Comparison of ENCODE assay signal across 27 mouse cellular contexts in the genomic region with DNA sequence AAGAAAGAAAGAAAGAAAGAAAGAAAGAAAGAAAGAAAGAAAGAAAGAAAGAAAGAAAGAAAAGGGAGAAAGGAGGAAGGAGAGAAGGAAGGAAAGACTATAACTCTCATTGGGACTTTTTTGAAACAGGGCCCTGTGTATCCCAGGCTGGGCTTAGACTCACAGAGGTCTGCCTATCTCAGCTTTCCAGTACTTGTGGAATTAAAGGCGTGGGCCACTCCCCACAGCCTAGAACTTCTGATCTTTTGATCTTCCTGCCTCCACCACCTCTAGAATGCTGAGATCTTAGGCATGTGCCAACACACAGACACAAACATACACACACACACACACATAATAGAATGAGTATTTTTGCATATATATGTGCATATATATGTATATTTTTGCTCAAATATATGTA. TPM values are rescaled to one million over a fixed set of nuclear protein-coding genes. Genes with fewer than 3 reads are reported as not detected.
DNase-seq lines count a peak whose midpoint lies in the region; ATAC-seq lines count a peak whose summit lies in the region.
"Had no signal": no experiment of that assay in that cellular context is flagged by ENCODE, and none has a peak within 500 bp of the region (broad histone marks: within the 10 kb centered on the region; RNA-seq: fewer than 3 reads in every experiment).

No protein-coding gene starts in this region.

- H3K9me3 ChIP-seq in heart, embryonic 10.5 days: no peaks in the 10 kb centered on the region
- no peaks in the 10 kb centered on the region for H3K9me3 ChIP-seq in liver, embryonic 12.5 days (replicated peaks)
- no peaks in the 10 kb centered on the region for H3K9me3 ChIP-seq in liver, embryonic 15.5 days (replicated peaks)
- H3K9me3 ChIP-seq: embryonic facial prominence, embryonic 12.5 days; embryonic facial prominence, embryonic 15.5 days; G1E had no signal

- H3K4me1 ChIP-seq in heart, embryonic 10.5 days: peaks cover 21% of the 10 kb centered on the region
- H3K4me1 ChIP-seq in liver, embryonic 12.5 days: peaks cover 63% of the 10 kb centered on the region
- H3K4me1 ChIP-seq in liver, embryonic 15.5 days (replicated peaks): peaks cover 65% of the 10 kb centered on the region

- H3K4me2 ChIP-seq in liver, embryonic 12.5 days: no peak overlapping the region
- H3K4me2 ChIP-seq in liver, embryonic 15.5 days: no peak overlapping the region; the same call in 1 of the 2 replicates
- H3K4me2 ChIP-seq: embryonic facial prominence, embryonic 12.5 days; embryonic facial prominence, embryonic 15.5 days; heart, embryonic 11.5 days had no signal

- WGBS in heart, embryonic 10.5 days: 83% methylated on average over 1 of the region's 1 CpGs
- WGBS in liver, embryonic 12.5 days (ENCODE audit: insufficient replicate concordance): 33% methylated on average over 1 of the region's 1 CpGs
- 53% methylated on average over 1 of the region's 1 CpGs for WGBS in liver, embryonic 15.5 days (ENCODE audit: insufficient replicate concordance)

- H3K27me3 ChIP-seq in heart, embryonic 10.5 days (ENCODE audit: insufficient read depth, poor library complexity, severe bottlenecking): no peaks in the 10 kb centered on the region
- 0 out of 2 replicates have a peak, but pooled peaks cover 3% of the 10 kb centered on the region for H3K27me3 ChIP-seq in liver, embryonic 12.5 days (replicated peaks)
- no peaks in the 10 kb centered on the region for H3K27me3 ChIP-seq in liver, embryonic 15.5 days
- H3K27me3 ChIP-seq: CH12.LX; embryonic facial prominence, embryonic 12.5 days; embryonic facial prominence, embryonic 15.5 days; Patski had no signal

- no peak overlapping the region for H3K27ac ChIP-seq in heart, embryonic 10.5 days
- no peak overlapping the region for H3K27ac ChIP-seq in liver, embryonic 12.5 days
- no peak overlapping the region for H3K27ac ChIP-seq in liver, embryonic 15.5 days (replicated peaks)
- H3K27ac ChIP-seq: gastrocnemius, adult 2 months; heart, adult 2 months; hindbrain, postnatal 0 days had no signal

- ATAC-seq in liver, embryonic 12.5 days: peak; percentile 59
- ATAC-seq in liver, embryonic 15.5 days (ENCODE audit: insufficient read depth): 0 out of 2 replicates have a peak, but pooled peaks have one; percentile 14
- ATAC-seq: forebrain, embryonic 14.5 days; forebrain, postnatal 0 days; hindbrain, postnatal 0 days; inflammation-experienced regulatory T-cells, adult 6 months; Patski had no signal

- DNase-seq in heart, embryonic 10.5 days (ENCODE audit: low spot score): peak; percentile 36
- no peak for DNase-seq in heart, postnatal 36 days
- DNase-seq in left cerebral cortex, postnatal 4 days: no peak
- DNase-seq in gastrocnemius, postnatal 4 days (ENCODE audit: low spot score in 2 of 2): no peak
- DNase-seq: adrenal gland, postnatal 10 days; adrenal gland, postnatal 36 days; B cell, adult 2 months; cerebellum, adult 2 months; cerebellum, adult 9-11 months; cerebellum, postnatal 25 days; forebrain, postnatal 0 days; gastrocnemius, adult 2 months; gastrocnemius, postnatal 14 days; heart, postnatal 4 days had no signal

- H3K4me3 ChIP-seq in heart, embryonic 10.5 days: no peak overlapping the region
- H3K4me3 ChIP-seq in liver, embryonic 12.5 days: no peak overlapping the region
- H3K4me3 ChIP-seq in liver, embryonic 15.5 days (replicated peaks): no peak overlapping the region
- H3K4me3 ChIP-seq: embryonic facial prominence, embryonic 12.5 days; embryonic facial prominence, embryonic 15.5 days; gastrocnemius, adult 2 months; heart, adult 2 months had no signal

- H3K9ac ChIP-seq in liver, embryonic 12.5 days: no peak overlapping the region
- no peak overlapping the region for H3K9ac ChIP-seq in liver, embryonic 15.5 days
- H3K9ac ChIP-seq: embryonic facial prominence, embryonic 12.5 days; embryonic facial prominence, embryonic 15.5 days; forebrain, postnatal 0 days; hindbrain, embryonic 14.5 days had no signal

- intact Hi-C loops in heart, postnatal 36 days (cut with DNase I): no loop called here
- intact Hi-C loops in left cerebral cortex, postnatal 4 days (cut with DNase I): no loop called here

- no peaks in the 10 kb centered on the region for H3K36me3 ChIP-seq in heart, embryonic 10.5 days
- H3K36me3 ChIP-seq in liver, embryonic 12.5 days: no peaks in the 10 kb centered on the region
- no peaks in the 10 kb centered on the region for H3K36me3 ChIP-seq in liver, embryonic 15.5 days (replicated peaks)
- H3K36me3 ChIP-seq: embryonic facial prominence, embryonic 12.5 days; embryonic facial prominence, embryonic 15.5 days; G1E had no signal

RNA-seq across cellular contexts. Expression of a gene that starts 8.7 kb away (rescaled TPM):
- polyA plus RNA-seq in heart, embryonic 10.5 days (2016; fragmentation: Nextera tagmentation; extraction: Ambion mirVana): 64.1 and 74.8 TPM in 2 replicates
- 10 to 100 TPM; 23.4 to 26.9 TPM for total RNA-seq in heart, postnatal 36 days (2021)
- polyA plus RNA-seq in liver, embryonic 12.5 days (2016; fragmentation: Nextera tagmentation; extraction: Ambion mirVana): 23.5 and 26.4 TPM in 2 replicates
- 10.2 and 14.2 TPM in 2 replicates for polyA plus RNA-seq in liver, embryonic 15.5 days (2015; fragmentation: Nextera tagmentation; extraction: Ambion mirVana)
- total RNA-seq in left cerebral cortex, postnatal 4 days (2021): 10 to 100 TPM; 67.6 to 81.6 TPM
- total RNA-seq in gastrocnemius, postnatal 4 days (2021): 10 to 100 TPM; 50.0 to 57.8 TPM
